Mouse (Mus musculus): ENCODE data around the gene Slc8a2.

DNA sequence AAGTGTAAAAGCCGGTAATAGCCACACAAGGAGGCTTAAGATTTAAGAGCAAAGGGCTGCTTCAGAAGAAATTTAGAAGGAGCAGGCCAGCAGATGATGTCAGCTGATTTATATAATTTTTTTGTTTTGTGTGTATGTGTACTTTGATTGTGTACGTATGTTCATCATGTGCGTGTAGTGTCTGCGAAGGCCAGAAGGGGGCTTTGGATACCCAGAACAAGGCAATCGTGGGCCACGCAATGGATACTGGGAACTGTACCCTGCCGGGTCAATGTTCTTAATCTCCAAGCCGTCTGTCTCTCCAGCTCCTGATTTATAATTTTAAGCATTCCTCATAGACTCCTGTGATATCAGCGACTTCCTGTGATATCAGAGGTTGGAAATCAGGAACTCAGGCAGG lies 31.7 kb downstream of the Slc8a2 start:
- TF ChIP-seq POLR2A (IDR thresholded peaks at IDR 0.05; ENCODE audit: low read depth, low read length) (no peak), CTCF (IDR thresholded peaks at IDR 0.05; ENCODE audit: extremely low read depth, insufficient read length, insufficient replicate concordance, low read depth, low read length) (no peak)

Measured in small intestine, adult 2 months (tissue).